Mouse (Mus musculus) intestine, postnatal 0 days (tissue): Measurements from ENCODE around the gene Cab39l. TPM values are rescaled to one million over a fixed set of nuclear protein-coding genes. Genes with fewer than 3 reads are reported as not detected.

Experiments
- ATAC-seq: fragments of 200-750 bp; cut with Nextera tagmentation; 2 replicates; pipeline ENCODE4 v1.8.0; 2017; ENCODE audit warnings: mild to moderate bottlenecking, moderate TSS enrichment, moderate library complexity
- H3K27ac ChIP-seq: fragments of 300-500 bp; sonication (generic); 2 replicates; pipeline ENCODE4 v1.5.1; 2014; ENCODE audit warnings: mild to moderate bottlenecking, low read depth, low read length, moderate library complexity
- H3K27me3 ChIP-seq: fragments of 300-500 bp; sonication (generic); replicated peaks from 2 replicates; pipeline ENCODE4 v1.6.1; 2014; ENCODE audit warnings: low read length, mixed read lengths; ENCODE audit not compliant: control insufficient read depth, insufficient read depth
- H3K36me3 ChIP-seq: fragments of 300-500 bp; sonication (generic); 2 replicates; pipeline ENCODE4 v1.6.1; 2014; ENCODE audit warnings: mild to moderate bottlenecking, moderate library complexity; ENCODE audit not compliant: control insufficient read depth, insufficient read depth
- H3K4me1 ChIP-seq: fragments of 300-500 bp; sonication (generic); replicated peaks from 2 replicates; pipeline ENCODE4 v1.6.1; 2014; ENCODE audit warnings: antibody characterized with exemption, low read length, mixed read lengths; ENCODE audit not compliant: control insufficient read depth, insufficient read depth
- H3K4me2 ChIP-seq: fragments of 300-500 bp; sonication (generic); replicated peaks from 2 replicates; pipeline ENCODE4 v1.6.1; 2014; ENCODE audit warnings: low read depth, mild to moderate bottlenecking, moderate library complexity
- H3K4me3 ChIP-seq: fragments of 300-500 bp; sonication (generic); 2 replicates; pipeline ENCODE4 v1.5.1; 2014; ENCODE audit warnings: low read depth, low read length
- H3K9ac ChIP-seq: fragments of 300-500 bp; sonication (generic); 2 replicates; pipeline ENCODE4 v1.6.1; 2014; ENCODE audit warnings: mild to moderate bottlenecking, low read depth, low read length
- H3K9me3 ChIP-seq: fragments of 300-500 bp; sonication (generic); 2 replicates; pipeline ENCODE4 v1.6.1; 2016; ENCODE audit warnings: mixed run types; ENCODE audit not compliant: control insufficient read depth
- CTCF ChIP-seq: sonication (generic); IDR thresholded peaks from 2 replicates; pipeline ENCODE4 v1.5.1; 2016; ENCODE audit warnings: low read depth, mild to moderate bottlenecking, control low read depth, antibody characterized with exemption, moderate library complexity
- whole genome bisulfite sequencing: fragments of 180-500 bp; shearing (Covaris S2); extraction: QIAGEN DNeasy Blood & Tissue Kit; methylation state at CpG from one replicate; pipeline ENCODE4 v1.1.7; 2014; 5-methylcytosine and 5-hydroxymethylcytosine counted together
- polyA plus RNA-seq: library from polyadenylated mRNA; unstranded; fragments of >200 nt; fragmentation: Nextera tagmentation; extraction: Ambion mirVana; gene quantifications from 2 replicates; pipeline ENCODE4 v1.2.1, GENCODE M21; 2015

Cab39l gene
- polyA plus RNA-seq, 1 experiment from 2014 or later = 19.0 TPM

DNA sequence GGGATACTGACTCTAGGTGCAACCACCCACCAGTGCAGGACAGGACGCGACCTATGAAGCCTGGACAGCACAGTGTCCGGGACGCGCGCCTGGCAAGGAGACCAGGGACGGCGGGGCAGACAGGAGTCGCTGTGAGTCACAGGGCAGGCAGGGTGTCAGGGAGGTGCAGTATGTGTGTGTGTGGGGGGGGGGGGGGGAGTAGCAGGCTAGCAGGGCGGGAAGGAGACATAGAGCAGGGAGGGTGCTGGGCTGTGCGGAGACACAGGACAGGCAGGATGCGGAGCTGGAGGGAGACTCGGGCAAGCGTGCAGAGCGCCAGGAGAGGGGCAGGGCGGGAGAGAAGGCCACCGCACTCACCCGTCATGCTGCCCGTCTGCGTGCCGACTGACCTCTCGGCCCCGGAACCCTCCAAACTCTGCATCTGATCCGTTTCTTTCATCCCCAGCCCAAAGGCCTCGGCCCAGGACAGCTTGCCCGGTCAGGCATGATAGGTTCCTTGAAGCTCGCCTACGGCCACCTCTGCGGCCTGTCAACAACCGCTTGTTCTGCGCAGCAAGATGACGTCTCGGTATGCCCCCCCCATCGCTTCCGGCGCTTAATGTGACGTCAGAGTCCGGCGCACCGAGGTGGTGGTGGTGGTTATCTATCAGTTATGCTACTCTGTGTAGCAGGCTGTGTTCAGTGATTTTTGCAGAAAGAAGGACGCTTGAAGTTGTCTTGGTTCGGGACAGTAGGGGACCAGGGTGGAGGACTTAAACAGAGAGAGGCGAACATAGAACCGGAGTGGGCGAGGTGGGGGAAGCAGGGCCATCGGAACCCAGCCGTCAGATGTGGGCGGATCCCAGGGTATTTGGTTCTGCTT, 156.9 kb downstream of the Cab39l start, which contains the start of gene Cdadc1:
Gene Cdadc1 (minus strand): TSS at position 562 of the 862 bp plus-strand sequence.
- H3K27ac ChIP-seq = peak within 1 kb of the TSS; percentile 60
- ATAC-seq = peak; percentile 92

DNA sequence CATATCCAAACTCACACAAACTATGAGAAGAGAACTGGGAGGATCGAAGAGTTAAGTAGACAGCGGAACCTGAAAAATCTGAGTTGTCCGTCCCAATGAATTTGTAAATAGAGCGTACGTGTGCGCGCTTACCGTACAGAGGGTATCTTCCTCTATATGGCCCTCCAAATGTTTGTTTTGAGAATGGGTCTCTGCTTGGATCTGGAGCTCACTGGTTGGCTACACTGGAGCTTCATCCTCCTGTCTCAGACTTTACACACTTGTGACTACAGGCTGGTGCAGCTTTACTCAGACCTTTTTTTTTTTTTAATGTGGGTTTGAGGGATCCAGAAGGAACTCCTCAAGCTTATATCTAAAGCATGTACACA, 157.5 kb downstream of the Cab39l start:
- H3K4me2 ChIP-seq = peak overlapping the region; percentile 67
- H3K36me3 ChIP-seq = peaks cover 4% of the 10 kb centered on the region; the same call in 1 of the 2 replicates
- peaks cover 2% of the 10 kb centered on the region; the same call in 1 of the 2 replicates for H3K4me1 ChIP-seq
- H3K4me3 ChIP-seq = peak overlapping the region; percentile 94
- peak overlapping the region; percentile 60; the same call in 1 of the 2 replicates for H3K27ac ChIP-seq
- 0 out of 2 replicates have a peak, but pooled peaks have one; percentile 9 for ATAC-seq
- no peaks in the 10 kb centered on the region for H3K9me3 ChIP-seq
- peak overlapping the region; percentile 81 for H3K9ac ChIP-seq
- H3K27me3 ChIP-seq = no peaks in the 10 kb centered on the region
- WGBS = 4% methylated on average over 8 of the region's 8 CpGs
- no peak for TF ChIP-seq CTCF

More for the DNA sequence above, 156.9 kb downstream of the Cab39l start, which contains the start of gene Cdadc1:
- H3K36me3 ChIP-seq = peaks cover 8% of the 10 kb centered on the region
- no peaks in the 10 kb centered on the region for H3K27me3 ChIP-seq
- peak within 1 kb of the TSS; percentile 81 for H3K9ac ChIP-seq
- H3K9me3 ChIP-seq = no peaks in the 10 kb centered on the region
- H3K4me2 ChIP-seq = peak within 1 kb of the TSS; percentile 67
- WGBS = under 1% methylated on average over 46 of the region's 48 CpGs
- H3K4me1 ChIP-seq = peaks cover 2% of the 10 kb centered on the region; the same call in 1 of the 2 replicates
- H3K4me3 ChIP-seq = peak within 1 kb of the TSS; percentile 94
- TF ChIP-seq CTCF = peak; percentile 60

DNA sequence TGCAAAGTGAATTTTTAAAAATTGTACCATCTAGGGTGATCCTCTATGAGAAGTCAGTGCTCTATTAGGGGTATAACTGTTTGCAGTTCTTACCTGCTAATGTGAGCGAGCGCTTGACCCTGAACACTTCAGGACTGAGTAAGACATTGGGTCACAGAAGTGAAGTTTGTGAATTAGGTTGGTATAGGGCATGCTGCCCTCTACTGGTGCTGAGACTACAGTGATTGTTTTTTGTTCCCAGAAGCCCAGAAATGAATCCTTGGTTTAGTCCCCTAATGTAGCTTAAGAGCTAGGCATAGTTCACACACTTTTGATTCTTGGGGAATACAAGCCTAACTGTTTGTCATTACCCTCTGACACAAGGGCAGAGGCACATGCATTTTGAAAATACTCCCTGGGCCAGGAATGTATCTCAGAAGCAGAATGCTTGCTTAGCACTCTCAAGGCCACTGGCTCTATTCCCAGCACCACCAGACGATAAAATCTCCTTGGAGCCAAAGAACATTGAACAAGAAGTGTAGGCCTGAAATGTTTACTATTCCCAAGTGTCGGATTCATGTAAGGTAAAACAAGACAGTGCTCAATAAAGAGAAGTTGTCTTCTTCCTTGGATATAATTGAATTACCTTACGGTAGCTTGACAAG, 163.4 kb downstream of the Cab39l start:
- H3K4me1 ChIP-seq = no peaks in the 10 kb centered on the region
- 63% methylated on average over 5 of the region's 5 CpGs for WGBS
- H3K9me3 ChIP-seq = no peaks in the 10 kb centered on the region
- peak; percentile 77 for TF ChIP-seq CTCF
- no peak for ATAC-seq
- no peak overlapping the region for H3K27ac ChIP-seq
- H3K9ac ChIP-seq = no peak overlapping the region
- H3K4me2 ChIP-seq = no peak overlapping the region
- no peak overlapping the region for H3K4me3 ChIP-seq
- H3K36me3 ChIP-seq = no peaks in the 10 kb centered on the region
- no peaks in the 10 kb centered on the region for H3K27me3 ChIP-seq

DNA sequence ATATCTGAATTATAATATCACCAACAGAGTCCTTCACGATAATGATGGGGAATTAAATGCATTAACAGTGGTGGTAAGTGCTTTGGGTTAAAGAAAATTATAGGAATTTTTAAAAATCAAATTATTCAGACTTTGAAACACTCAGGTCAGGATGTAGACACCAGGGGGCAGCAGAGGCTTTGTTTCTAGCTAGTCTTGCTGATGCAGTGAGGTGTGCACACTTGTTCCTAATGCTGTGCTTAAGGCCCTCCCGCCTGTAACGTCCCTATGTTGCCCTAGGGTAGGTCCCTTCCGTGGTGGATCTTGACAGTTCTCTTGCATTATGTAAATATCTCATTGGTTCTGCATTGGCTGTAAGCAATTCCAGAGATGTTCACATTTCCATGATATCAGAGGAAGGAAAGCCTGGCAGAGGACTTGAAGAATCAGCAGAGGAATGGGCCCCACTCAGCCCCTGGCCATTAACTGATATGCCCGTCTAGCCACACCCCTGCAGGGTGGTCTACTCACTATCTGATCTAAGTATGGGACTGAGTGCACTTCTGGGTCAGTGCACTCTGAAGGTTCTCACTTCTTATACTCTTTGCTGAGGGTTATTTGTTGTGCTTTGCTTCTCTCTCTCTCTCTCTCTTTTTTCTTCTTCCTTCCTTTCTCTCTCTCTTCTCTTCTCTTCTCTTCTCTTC, 165.0 kb downstream of the Cab39l start:
- H3K9ac ChIP-seq = no peak overlapping the region
- WGBS = 15% methylated on average over 5 of the region's 5 CpGs
- H3K4me2 ChIP-seq = no peak overlapping the region
- no peaks in the 10 kb centered on the region for H3K36me3 ChIP-seq
- H3K27ac ChIP-seq = no peak overlapping the region
- 0 out of 2 replicates have a peak, but pooled peaks have one; percentile 43 for ATAC-seq
- H3K4me3 ChIP-seq = no peak overlapping the region
- no peaks in the 10 kb centered on the region for H3K4me1 ChIP-seq
- no peaks in the 10 kb centered on the region for H3K9me3 ChIP-seq
- TF ChIP-seq CTCF = peak; percentile 87
- no peaks in the 10 kb centered on the region for H3K27me3 ChIP-seq

DNA sequence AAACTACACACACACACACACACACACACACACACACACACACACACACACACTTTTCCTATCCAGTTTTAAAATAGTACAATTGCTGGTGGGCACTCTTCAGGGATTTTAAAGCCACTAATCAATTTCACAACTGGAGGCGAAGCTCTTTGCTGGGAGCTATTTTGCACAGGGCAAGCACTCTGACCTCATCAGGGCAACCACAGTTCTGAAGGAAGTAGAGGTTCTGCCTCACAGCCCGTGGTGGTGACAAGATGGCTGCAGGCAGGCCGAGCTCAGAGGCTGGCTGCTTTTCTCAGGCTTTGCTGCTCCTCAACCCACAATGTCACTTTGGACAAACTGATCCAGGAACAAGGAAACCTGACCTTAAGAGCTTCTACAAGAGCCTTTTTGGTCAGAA, 166.2 kb downstream of the Cab39l start:
- Histone ChIP-seq H3K27me3 (no peaks in the 10 kb centered on the region), H3K27ac (no peak overlapping the region), H3K4me1 (no peaks in the 10 kb centered on the region), H3K9me3 (no peaks in the 10 kb centered on the region), H3K4me2 (no peak overlapping the region), H3K9ac (no peak overlapping the region), H3K36me3 (no peaks in the 10 kb centered on the region), H3K4me3 (no peak overlapping the region)
- no peak for TF ChIP-seq CTCF
- ATAC-seq = no peak
- 63% methylated on average over 3 of the region's 3 CpGs for WGBS
